Mouse (Mus musculus): ENCODE measurements around the gene Arhgap30. TPM values are rescaled to one million over a fixed set of nuclear protein-coding genes. Genes with fewer than 3 reads are reported as not detected.

Arhgap30 gene
- total RNA-seq, 2 experiments from 2014 or later, result 1.9 to 2.1 TPM

DNA sequence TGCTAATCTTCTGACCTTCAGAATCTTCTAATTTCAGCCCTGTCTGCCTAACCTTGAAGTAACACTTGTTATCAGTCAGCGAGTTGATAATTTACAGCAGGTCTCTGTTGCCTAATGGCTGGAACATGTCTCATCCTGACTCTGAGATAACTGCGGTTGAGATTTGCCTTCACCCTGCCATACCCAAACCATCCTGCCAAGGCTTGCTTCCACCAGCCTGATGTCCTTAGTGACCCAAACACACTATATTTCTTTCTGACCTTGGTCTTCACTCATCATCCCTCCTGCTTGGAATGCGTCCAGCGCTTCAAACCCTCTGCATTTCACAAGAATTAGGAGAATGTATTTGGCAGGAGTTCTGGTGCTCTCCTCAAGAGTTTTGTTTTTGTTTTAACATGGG lies 36.4 kb downstream of the Arhgap30 start:
- DNase-seq (ENCODE audit: low spot score in 2 of 2), result no peak

DNA sequence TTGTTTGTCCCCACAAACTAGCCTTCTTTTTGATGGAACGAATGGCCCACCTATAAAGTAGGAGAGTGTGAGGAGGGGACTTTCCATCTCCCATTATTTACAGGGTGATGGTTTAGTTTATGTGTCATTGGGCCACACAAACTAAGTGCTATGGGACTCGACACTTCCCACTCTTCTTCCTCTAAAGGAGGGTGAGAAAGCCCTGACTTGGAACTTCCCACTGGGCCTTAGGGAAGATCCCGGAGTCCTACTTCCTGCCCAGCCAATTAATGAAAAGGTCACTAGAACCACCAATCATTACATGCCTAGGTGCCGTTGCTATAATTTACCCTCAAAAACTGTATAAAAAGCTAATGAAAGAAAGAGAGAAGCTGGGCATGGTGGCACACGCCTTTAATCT lies 43.4 kb downstream of the Arhgap30 start:
- no peak for DNase-seq (ENCODE audit: low spot score in 2 of 2)

DNA sequence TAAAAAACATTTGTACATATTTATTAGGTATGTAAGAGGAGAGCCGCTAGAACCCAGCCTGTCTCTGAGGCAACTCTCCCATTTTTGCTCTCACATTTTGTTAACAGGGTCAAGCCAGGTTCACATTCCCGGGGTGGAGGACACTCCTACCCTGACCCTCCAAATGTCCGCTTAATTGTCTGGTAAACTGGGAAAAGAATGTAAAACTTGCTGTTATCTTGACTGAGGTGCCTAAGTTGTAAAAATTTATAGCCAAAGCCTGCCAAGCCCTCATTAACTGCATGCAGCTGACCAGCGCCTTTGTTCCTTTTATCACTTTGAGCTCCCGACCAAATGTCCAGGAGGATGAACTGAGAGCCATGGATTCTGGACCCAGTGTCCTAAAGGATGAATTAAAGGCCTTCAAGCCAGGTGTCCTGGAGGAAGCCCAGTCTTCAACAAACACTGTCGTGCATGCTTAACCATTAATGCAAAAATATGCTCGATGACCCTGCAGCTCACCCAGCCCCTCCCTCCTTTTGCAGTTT lies 46.6 kb downstream of the Arhgap30 start:
- no peak for DNase-seq (ENCODE audit: low spot score in 2 of 2)

DNA sequence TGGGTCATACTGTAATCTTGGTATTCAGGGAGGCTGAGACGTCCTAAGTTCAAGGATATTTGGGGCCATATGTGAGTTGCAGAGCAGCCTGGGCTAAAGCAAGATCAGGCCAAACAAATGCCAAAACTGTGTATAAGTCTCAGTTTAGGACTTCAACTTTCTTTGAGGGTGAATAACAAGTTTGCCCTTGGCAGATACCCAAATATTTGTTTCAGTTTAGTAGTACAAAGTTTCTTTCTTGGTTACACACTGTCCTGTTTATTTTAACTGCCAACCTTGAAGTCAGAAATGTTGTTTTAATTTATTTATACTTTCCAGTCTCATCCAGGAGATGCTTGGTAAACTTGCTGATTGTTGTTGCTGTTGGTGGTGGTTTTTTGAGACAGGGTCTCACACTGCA lies 47.2 kb downstream of the Arhgap30 start:
- DNase-seq (ENCODE audit: low spot score in 2 of 2), result no peak

DNA sequence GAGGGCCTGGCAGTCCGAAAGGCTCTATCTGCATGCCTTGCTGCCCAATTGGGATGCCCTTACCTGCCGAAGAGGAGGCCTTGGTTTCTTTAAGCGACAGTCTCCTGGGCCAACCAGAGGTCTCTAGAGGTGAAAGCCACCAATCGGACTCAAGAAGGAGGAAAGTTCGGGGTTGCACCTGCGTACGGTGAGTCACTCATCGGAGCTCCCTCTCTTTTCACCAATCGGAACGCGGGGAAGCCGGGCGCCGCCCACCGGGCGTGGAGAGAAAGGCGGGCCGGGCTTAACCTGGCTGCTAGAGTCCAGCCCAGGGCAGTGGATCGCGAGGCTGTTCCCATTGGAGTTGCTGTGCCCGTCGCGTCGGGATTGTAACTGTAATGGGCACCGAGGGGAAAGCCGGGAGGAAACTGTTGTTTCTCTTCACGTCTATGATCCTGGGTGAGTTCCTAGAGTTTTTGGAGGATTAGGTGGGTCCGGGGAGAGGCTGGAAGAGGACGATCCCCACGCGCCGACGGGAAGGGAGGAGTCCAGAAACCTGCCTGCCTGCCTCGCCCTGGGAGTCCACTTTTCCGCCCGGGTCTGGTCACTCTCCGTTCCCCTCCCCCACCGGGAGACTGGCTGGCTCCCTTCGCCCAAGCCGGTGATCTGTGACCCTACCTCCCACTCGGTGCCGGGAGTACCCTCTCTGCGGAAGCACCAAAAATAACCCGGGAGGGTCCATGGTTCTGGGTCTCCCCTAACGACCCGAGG lies 48.7 kb downstream of the Arhgap30 start, which contains the start of gene F11r:
TSS of gene F11r (plus strand) at position 272 of the 750 bp plus-strand sequence.
- peak; percentile 28 to 46 for DNase-seq (ENCODE audit: low spot score in 2 of 2)

DNA sequence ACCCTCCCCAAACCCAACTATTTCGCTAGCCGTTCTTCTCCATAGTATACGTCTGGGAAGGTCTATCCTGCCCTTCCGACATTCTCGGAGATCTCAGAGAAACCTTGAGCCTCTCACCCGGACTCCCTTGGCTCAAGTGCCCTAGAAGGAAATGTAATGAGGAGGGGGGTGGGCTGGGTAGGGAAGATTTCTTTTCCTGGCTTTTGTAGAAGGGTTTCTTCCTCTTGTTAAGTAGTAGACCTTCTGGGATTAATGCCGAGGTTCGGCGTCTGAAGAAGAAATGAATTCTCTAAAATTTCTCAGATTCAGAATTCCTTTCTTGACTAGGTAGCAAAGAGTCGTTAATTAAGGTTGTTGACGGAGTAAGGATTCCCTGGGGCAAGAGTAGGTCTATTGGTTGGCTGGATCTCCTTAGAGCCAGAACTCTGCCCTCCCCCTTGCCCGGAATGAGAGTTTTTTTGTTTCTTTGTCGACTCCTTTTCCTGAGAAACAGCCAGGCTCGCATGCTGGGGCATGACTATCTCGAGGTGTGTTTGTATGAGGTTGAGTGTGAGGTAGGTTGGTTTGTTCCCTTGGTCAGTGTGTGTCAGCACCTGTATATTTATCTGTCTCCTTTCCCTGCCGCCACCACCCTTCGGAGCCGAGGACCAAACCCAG lies 49.4 kb downstream of the Arhgap30 start:
- DNase-seq (ENCODE audit: low spot score in 2 of 2), result no peak

DNA sequence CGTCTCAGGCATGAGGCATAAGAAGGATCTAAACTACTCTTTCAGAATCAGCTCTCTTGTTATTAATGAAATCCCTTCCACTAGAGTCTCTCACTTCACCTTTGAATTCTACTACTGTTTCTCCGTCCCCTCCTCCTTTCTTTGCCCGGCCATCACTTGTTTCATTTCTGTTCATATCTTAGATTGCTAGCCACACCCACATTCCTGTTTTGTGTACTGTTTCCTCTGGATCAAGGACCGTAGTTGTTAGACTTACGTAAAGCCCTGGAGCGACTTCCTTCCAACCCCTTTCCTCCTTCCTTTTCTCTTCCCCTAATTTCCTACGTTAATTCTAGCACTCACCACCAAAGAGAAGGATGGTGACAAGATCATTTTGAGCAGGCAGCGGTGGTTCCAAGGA lies 50.3 kb downstream of the Arhgap30 start:
- DNase-seq (ENCODE audit: low spot score in 2 of 2), result no peak

DNA sequence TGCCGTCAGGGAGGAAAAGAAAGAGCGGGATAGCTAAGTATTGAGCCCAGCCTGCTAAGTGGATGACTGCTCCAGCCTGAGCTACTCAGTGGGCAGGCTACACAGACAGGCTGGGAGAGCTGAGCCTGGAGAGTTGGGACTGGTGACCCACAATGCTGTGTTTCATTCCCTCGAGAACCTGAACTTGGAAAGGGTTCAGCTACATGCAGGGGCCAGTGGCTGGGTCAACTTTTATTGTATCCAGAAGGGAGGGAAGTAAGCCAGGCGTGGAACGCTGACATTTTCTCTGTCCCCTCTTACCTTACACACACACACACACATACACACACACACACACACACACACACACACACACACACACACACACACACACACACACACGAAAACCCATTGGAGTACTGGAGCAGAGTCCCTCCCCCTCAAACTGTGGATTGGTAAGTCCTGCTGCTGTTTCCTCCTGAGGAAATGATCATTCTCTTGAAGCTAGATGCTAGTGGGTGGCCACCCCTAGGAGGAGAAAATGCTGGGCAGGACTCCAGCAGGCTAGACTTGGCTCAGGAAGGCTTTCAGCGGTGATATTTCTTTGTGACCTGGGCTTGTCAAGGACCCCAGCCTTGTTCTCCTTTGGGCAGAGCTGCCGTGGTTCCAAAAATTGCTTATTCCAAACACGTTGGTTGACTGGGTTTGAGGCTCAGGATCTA lies 51.4 kb downstream of the Arhgap30 start:
- DNase-seq (ENCODE audit: low spot score in 2 of 2), result peak; percentile 19 to 31

DNA sequence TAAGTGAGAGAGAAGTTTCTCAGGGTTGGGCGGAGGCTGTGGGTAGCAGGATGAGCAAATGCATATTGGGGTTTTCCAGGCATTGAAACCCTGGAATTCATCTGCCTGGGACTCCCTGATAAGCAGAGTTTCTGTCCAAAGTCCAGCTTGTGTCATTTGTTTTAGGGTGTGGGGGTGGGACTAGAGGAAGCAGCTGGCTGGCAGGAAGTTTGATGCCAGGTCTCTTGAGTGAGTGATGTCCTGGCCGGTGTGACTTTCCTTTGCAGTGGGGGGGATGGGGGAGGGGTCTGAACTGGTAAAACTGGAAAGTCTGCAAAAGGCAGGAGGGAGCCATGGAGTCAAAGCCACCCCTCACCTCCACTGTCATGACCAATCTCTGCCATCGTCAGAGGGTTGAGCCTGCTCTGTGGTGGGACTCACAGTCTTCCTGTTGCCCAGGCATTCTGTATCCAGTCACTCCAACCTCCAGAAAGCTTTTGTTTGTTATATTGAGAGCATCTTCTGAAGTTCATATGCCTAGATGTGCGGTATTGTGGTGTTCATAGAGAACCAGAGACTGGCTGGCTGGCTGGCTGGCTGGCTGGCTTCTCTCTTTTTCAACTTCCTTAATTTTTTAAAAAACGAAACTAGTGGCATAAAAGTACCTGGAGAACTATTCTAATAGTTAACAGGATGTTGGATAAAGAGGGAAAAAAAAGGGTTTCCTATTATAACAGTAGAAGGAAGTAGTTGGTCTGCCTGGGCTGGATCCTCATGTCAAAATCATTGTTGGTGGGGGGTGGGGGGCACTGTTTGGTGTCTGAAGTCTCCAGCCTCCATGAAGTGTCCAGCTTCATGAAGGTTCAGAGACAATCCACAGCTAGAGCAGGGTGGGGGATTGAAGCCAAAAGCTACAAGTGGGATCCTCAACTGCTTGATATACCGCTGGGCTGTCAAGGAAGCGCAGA lies 53.0 kb downstream of the Arhgap30 start:
- DNase-seq (ENCODE audit: low spot score in 2 of 2), result no peak

DNA sequence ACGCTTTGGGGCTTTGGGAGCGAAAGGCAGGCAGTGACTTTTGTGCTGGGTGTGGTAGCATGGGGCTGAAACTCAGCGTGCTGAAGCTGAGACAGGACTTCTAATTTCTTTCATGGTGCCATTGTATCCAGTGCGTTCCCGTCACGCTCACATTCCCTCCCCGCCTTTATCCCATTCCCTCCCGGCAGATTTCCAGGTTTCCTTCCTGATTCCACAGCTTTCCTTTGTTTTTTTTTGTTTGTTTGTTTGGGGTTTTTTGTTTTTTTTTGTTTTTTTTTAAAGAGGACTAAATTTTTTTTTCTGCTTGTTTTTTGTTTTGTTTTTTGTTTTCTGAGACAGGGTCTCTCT lies 53.6 kb downstream of the Arhgap30 start:
- DNase-seq (ENCODE audit: low spot score in 2 of 2), result no peak

DNA sequence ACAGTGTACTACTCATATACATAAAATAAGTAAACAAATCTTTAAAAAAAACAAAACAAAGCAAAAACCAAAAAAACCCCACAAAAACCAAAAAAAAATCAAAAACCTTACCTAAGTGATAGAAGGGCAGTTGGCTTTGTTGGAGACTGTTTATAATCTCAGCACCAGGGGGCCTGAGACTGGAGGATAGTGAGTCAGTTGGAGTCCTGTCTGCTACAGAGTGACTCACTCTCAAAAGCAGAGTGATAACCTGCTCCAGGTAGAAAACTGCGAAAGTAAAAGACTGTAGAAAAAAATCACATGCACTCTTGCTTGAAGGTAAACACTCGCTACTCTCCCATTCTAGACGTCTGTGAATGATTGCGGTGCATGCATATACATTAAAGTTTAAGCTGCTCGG lies 56.3 kb downstream of the Arhgap30 start:
- no peak for DNase-seq (ENCODE audit: low spot score in 2 of 2)

DNA sequence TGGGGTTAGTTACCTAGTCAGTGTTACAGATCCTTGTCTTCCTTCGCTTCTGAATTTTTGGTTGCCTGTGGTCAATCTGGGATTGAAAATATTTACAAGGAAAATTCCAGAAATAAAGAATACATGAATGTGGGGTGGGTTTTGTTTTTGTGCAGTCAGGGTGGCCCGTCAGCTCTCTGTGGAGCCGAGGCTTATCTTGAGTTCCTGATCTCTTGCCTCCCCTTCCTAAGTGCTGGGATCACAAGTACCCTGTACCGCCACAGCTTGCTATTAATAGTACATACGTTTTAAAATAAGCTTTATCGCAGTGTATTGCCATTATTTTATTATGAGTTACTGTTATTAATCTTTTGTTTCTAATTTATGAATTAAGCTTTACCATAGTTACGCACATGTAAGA lies 58.1 kb downstream of the Arhgap30 start:
- DNase-seq (ENCODE audit: low spot score in 2 of 2), result no peak

DNA sequence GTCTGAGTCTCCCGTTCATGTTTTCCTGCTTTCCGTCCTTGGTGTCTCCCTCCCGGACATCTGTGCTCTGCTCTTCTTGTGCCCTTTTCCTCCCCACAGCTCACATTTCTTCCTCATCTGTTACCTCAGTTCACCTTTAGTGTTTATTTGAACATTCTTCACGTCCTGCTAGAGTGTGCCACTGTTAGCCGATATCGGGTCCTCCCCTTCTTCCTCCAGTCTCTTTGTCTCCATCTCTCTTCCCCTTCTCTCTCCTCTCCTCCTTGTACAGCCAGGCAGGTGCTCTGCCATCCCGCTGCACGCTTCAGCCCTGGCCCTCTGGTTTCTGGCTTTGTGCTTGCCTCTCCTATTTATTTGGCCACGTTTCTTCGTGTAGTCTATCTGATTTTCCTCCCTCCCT lies 58.9 kb downstream of the Arhgap30 start:
- DNase-seq (ENCODE audit: low spot score in 2 of 2), result no peak

DNA sequence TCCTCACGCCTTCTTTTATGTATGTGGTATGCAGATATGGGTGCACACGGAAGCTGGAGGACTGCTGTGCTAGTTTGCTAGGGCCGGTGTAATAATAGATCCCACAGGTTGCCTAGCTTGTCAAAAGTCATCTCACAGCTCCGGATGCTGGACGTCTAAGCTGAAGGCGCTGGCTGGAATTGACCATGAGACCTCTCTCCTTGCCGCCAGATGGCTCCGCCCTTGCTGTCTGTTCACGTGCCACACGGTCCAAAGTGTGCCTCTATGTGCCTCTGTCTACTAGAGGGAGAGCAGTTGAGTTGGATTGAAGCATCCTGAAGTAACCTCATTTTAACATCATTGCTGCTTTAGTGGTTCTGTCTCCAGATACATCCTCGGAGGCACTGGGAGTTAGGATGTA lies 61.3 kb downstream of the Arhgap30 start:
- no peak for DNase-seq (ENCODE audit: low spot score in 2 of 2)

DNA sequence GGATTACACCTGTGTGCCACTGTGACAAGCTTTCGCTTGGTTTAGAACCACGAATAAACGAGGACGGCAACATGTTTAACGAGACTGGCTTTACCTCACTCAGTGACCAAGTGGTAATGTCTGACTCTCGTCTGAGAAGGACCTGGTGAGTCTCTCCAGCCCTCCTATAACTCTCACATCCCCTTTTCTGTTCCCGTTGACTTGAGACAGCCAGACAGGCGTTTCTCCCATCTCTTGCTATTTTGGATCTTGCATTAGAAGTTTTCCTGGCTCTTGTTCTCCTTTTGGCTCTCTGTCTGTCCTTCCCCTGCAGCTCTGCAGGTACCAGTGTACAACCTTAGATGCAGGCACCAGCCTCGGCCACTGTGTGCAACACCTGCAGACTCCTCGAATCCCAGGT lies 62.2 kb downstream of the Arhgap30 start:
- DNase-seq (ENCODE audit: low spot score in 2 of 2), result no peak

DNA sequence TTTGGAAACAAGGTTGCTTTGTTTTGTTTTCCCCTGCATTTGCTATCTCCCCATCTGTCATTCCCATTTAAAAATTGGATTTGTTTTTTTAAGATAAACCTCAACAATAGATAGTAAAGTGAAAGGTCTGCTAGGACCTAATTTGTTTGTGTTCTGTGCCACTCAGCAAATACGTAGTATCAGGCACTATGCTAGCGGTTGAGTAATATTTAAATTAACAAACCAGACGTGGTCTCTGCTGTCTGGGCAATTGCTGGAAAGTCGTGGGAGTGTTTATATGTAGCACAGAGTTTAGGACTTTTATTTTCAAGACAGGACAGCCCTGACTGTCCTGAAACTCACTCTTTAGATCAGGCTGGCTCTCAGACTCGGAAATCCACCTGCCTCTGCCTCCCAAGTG lies 63.8 kb downstream of the Arhgap30 start:
- no peak for DNase-seq (ENCODE audit: low spot score in 2 of 2)

DNA sequence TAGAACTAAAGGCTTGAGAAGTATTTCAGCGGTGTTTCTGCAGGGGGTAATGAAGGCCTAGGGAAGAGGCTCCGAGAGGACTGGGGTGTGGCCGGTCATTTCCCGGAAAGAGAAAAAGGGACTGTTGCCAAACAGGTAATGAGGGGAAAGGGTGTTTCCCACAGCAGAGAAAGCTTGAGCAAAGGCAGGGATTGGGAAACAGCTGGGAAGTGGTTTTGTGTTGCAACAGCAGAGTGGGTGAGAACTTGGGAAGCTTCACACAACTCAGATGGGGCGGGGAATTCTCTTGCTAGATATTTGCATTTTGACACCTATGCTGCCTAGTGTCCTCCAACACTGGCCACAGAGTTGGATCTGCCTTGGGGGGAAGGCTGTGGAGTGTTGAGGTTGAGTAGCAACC lies 64.2 kb downstream of the Arhgap30 start:
- DNase-seq (ENCODE audit: low spot score in 2 of 2), result no peak

DNA sequence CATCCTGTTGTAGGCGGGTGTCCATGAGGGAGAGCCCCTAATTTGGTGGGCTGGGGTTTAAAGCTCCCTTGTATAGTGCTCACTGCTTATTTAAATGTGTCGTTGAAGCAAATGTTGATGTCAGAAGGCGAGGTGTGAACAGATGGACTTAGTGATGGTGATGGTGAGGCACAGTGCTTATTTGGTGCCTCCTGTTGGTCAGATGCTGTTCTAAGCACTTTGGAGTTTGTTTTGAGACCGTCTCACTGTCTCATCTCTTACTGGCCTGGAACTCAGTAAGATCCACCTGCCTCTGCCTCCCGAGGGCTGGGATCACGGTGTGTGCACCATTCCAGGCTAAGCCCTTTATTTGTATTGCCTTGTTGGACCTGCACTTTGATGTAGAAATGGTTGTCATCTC lies 66.2 kb downstream of the Arhgap30 start:
- DNase-seq (ENCODE audit: low spot score in 2 of 2), result no peak

DNA sequence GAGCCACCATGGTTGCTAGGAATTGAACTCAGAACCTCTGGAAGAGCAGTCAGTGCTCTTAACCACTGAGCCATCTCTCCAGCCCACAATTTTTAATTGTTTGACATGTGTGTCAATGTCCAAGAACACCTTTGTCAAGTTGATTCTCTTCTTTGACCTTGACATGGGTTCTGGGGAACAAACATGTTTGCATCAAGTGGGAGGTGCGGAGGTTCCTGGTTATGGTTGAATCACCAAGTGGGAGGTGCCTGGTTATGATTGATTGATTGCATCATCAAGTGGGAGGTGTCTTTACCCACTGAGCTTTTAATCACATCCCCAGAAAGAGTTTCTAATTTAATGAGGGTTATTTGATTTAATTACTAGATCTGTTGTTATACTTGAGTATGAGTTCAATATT lies 68.8 kb downstream of the Arhgap30 start:
- DNase-seq (ENCODE audit: low spot score in 2 of 2), result no peak

DNA sequence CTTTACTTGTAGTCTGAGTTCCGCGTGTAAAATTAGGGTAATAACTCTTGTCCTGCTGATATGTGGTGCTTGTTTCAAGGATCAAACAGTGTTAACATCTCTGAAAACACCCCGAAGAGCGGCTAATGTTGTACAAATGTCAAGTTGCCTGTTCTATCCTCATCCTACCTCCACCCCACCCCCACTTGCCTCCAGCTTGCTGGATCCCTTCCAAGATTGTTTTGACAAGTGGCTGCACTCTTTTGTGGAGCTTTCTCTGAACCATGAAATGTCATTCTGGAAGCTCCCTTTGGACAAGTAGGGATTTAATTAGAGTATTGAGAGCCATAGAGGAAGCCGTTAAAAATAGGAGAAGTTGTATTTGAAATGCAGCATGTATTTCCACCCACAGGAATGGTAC lies 71.0 kb downstream of the Arhgap30 start:
- no peak for DNase-seq (ENCODE audit: low spot score in 2 of 2)

Measured in layer of hippocampus, postnatal 10 days (tissue).